Mouse (Mus musculus) hindbrain, postnatal 0 days (tissue): ENCODE results near the gene Ncor2. TPM values are rescaled to one million over a fixed set of nuclear protein-coding genes. Genes with fewer than 3 reads are reported as not detected.

Source experiments
- ATAC-seq: fragments of 200-750 bp; cut with Nextera tagmentation; 2 replicates; pipeline ENCODE4 v1.8.0; 2017; ENCODE audit warnings: mild to moderate bottlenecking, moderate TSS enrichment, moderate library complexity
- DNase-seq: peaks from one replicate; pipeline ENCODE4 v3.0.0-alpha.2; 2015; ENCODE audit warnings: low spot score
- H3K27ac ChIP-seq: fragments of 300-500 bp; sonication (generic); 2 replicates; pipeline ENCODE4 v1.5.1; 2014; ENCODE audit warnings: mild to moderate bottlenecking
- H3K27me3 ChIP-seq: fragments of 300-500 bp; sonication (generic); 2 replicates; pipeline ENCODE4 v1.6.1; 2014; ENCODE audit warnings: low read length, mixed read lengths; ENCODE audit not compliant: insufficient read depth
- H3K36me3 ChIP-seq: fragments of 300-500 bp; sonication (generic); 2 replicates; pipeline ENCODE4 v1.6.1; 2014; ENCODE audit warnings: low read length, mixed read lengths; ENCODE audit not compliant: insufficient read depth
- H3K4me1 ChIP-seq: fragments of 300-500 bp; sonication (generic); 2 replicates; pipeline ENCODE4 v1.6.1; 2014; ENCODE audit warnings: antibody characterized with exemption, low read length, mixed read lengths; ENCODE audit not compliant: insufficient read depth
- H3K4me2 ChIP-seq: fragments of 300-500 bp; sonication (generic); 2 replicates; pipeline ENCODE4 v1.6.1; 2014; ENCODE audit warnings: low read depth, mild to moderate bottlenecking, low read length, moderate library complexity, mixed read lengths
- H3K4me3 ChIP-seq: fragments of 300-500 bp; sonication (generic); 2 replicates; pipeline ENCODE4 v1.5.1; 2014; ENCODE audit warnings: low read length
- H3K9ac ChIP-seq: fragments of 300-500 bp; sonication (generic); replicated peaks from 2 replicates; pipeline ENCODE4 v1.6.1; 2014; ENCODE audit warnings: mild to moderate bottlenecking, low read length, moderate library complexity, mixed read lengths
- H3K9me3 ChIP-seq: fragments of 300-500 bp; sonication (generic); 2 replicates; pipeline ENCODE4 v1.6.1; 2016; ENCODE audit warnings: low read length, mixed read lengths
- CTCF ChIP-seq: IDR thresholded peaks from 2 replicates; pipeline ENCODE4 v1.5.1; 2016; ENCODE audit warnings: antibody characterized with exemption, control low read depth, low read depth
- WGBS: fragments of 180-500 bp; shearing (Covaris S2); extraction: QIAGEN DNeasy Blood & Tissue Kit; methylation state at CpG from one replicate; pipeline ENCODE4 v1.1.7; 2014; 5-methylcytosine and 5-hydroxymethylcytosine counted together
- polyA plus RNA-seq: library from polyadenylated mRNA; unstranded; fragments of >200 nt; fragmentation: Nextera tagmentation; extraction: Ambion mirVana; gene quantifications from 2 replicates; pipeline ENCODE4 v1.2.1, GENCODE M21; 2015
- total RNA-seq: library from RNA; depleted of rRNA; stranded (reverse); fragments of >200 nt; gene quantifications from 2 replicates; pipeline ENCODE4 v1.2.3, GENCODE M21; 2014

The Ncor2 gene
- total and polyA plus RNA-seq, 2 experiments from 2014 or later: 22.7 to 35.4 TPM

- peak; percentile 80 for DNase-seq
- Histone ChIP-seq H3K27me3 (no peaks in the 10 kb centered on the region), H3K9ac (0 out of 2 replicates have a peak overlapping the region, but pooled peaks have one; percentile 13), H3K4me2 (peak overlapping the region; percentile 34), H3K4me3 (no peak overlapping the region), H3K36me3 (no peaks in the 10 kb centered on the region), H3K9me3 (no peaks in the 10 kb centered on the region), H3K27ac (peak overlapping the region; percentile 38; the same call in 1 of the 2 replicates), H3K4me1 (peaks cover 14% of the 10 kb centered on the region)
- 13% methylated on average over 23 of the region's 23 CpGs for WGBS
- peak; percentile 25; the same call in 1 of the 2 replicates for ATAC-seq
- no peak for TF ChIP-seq CTCF
Observed at GRCm38 (mm10) chr5:125183321-125184003, 4.4 kb upstream of the Ncor2 start.

- no peak for TF ChIP-seq CTCF
- Histone ChIP-seq H3K27ac (no peak overlapping the region), H3K36me3 (no peaks in the 10 kb centered on the region), H3K4me2 (no peak overlapping the region), H3K4me3 (no peak overlapping the region), H3K9ac (no peak overlapping the region), H3K9me3 (no peaks in the 10 kb centered on the region), H3K27me3 (no peaks in the 10 kb centered on the region), H3K4me1 (peaks cover 14% of the 10 kb centered on the region)
- ATAC-seq (no peak), DNase-seq (no peak)
- WGBS: 80% methylated on average over 6 of the region's 6 CpGs
Observed at GRCm38 (mm10) chr5:125180630-125181263, 1.7 kb upstream of the Ncor2 start.

GRCm38 (mm10) chr5:125179735-125180629 is 963 bp upstream of the Ncor2 start:
- H3K27ac ChIP-seq: peak overlapping the region; percentile 94
- H3K27me3 ChIP-seq: no peaks in the 10 kb centered on the region
- peaks cover 21% of the 10 kb centered on the region for H3K4me1 ChIP-seq
- H3K9ac ChIP-seq: peak overlapping the region; percentile 92
- ATAC-seq: 0 out of 2 replicates have a peak, but pooled peaks have one; percentile 45
- WGBS: 7% methylated on average over 20 of the region's 25 CpGs
- no peaks in the 10 kb centered on the region for H3K9me3 ChIP-seq
- H3K36me3 ChIP-seq: no peaks in the 10 kb centered on the region
- peak overlapping the region; percentile 74 for H3K4me2 ChIP-seq
- H3K4me3 ChIP-seq: peak overlapping the region; percentile 90
- DNase-seq: no peak
- no peak for TF ChIP-seq CTCF

GRCm38 (mm10) chr5:125178171-125179006 is 630 bp downstream of the Ncor2 start:
- DNase-seq (peak; percentile 56), ATAC-seq (peak; percentile 22)
- Histone ChIP-seq H3K4me1 (peaks cover 28% of the 10 kb centered on the region), H3K27me3 (no peaks in the 10 kb centered on the region), H3K36me3 (no peaks in the 10 kb centered on the region), H3K4me2 (peak overlapping the region; percentile 74), H3K27ac (peak overlapping the region; percentile 94), H3K9me3 (no peaks in the 10 kb centered on the region), H3K4me3 (peak overlapping the region; percentile 90), H3K9ac (peak overlapping the region; percentile 92)
- TF ChIP-seq CTCF: peak; percentile 1; the same call in 1 of the 2 replicates
- under 1% methylated on average over 59 of the region's 60 CpGs for WGBS

DNA sequence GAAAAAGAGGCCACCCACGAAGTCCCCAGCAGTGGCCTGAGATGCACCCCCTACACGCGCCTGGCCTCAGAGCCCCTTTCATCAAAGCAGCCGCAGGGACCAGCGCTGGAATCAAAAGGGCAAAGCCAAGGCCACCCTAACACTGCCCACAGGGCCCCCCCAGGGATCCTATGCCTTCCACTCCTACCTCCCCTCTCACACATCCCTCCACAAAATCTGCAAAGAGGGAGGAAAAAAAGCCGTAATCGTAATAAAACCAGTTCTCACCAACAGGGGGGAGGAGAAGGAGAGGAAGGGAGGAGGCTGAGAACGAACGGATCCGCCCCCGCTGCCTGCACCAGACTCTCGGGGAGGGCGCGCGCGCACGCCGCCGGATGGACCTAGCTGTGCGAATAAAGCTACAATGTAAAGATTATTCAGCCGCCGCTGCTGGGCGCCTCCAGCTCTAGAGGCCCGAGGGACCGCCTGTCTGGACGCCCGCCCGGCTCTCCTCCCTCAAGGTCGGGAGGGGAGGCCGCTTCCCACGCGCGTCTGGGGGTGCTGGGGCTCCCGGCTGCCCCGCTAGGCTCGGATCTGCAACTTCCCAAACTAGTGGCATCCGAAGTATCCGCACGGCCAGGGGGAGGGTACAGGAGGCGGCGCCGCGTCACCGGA is 1.4 kb downstream of the Ncor2 start:
- no peaks in the 10 kb centered on the region for H3K36me3 ChIP-seq
- peaks cover 35% of the 10 kb centered on the region for H3K4me1 ChIP-seq
- under 1% methylated on average over 43 of the region's 44 CpGs for WGBS
- H3K27me3 ChIP-seq: no peaks in the 10 kb centered on the region
- H3K4me2 ChIP-seq: peak overlapping the region; percentile 74
- peak; percentile 43 for TF ChIP-seq CTCF
- ATAC-seq (peak; percentile 38), DNase-seq (peak; percentile 87)
- H3K27ac ChIP-seq: peak overlapping the region; percentile 94
- no peaks in the 10 kb centered on the region for H3K9me3 ChIP-seq
- peak overlapping the region; percentile 90 for H3K4me3 ChIP-seq
- peak overlapping the region; percentile 92 for H3K9ac ChIP-seq
